In genomic region chr10:95245680-95245982, GRCm38 (mm10) we compare ENCODE assay signal across 12 mouse cellular contexts.
DNase-seq lines count a peak whose midpoint lies in the region; ATAC-seq and TF ChIP-seq lines count a peak whose summit lies in the region.
"Had no signal": no experiment of that assay in that cellular context is flagged by ENCODE, and none has a peak within 500 bp of the region (broad histone marks: within the 10 kb centered on the region; RNA-seq: fewer than 3 reads in every experiment).

No protein-coding gene starts in this region.

- H3K36me3 ChIP-seq in kidney, postnatal 0 days (ENCODE audit: insufficient read depth, low read length) = no peaks in the 10 kb centered on the region
- H3K36me3 ChIP-seq in hindbrain, embryonic 15.5 days = no peaks in the 10 kb centered on the region
- H3K36me3 ChIP-seq in kidney, embryonic 15.5 days = no peaks in the 10 kb centered on the region

- no peak overlapping the region for H3K4me2 ChIP-seq in kidney, postnatal 0 days (ENCODE audit: low read length)
- no peak overlapping the region for H3K4me2 ChIP-seq in hindbrain, embryonic 15.5 days
- H3K4me2 ChIP-seq in kidney, embryonic 15.5 days = no peak overlapping the region

- H3K9ac ChIP-seq in kidney, postnatal 0 days (ENCODE audit: low read depth, low read length) = no peak overlapping the region
- no peak overlapping the region for H3K9ac ChIP-seq in hindbrain, embryonic 15.5 days
- no peak overlapping the region for H3K9ac ChIP-seq in kidney, embryonic 15.5 days

- no peaks in the 10 kb centered on the region for H3K27me3 ChIP-seq in kidney, postnatal 0 days (ENCODE audit: insufficient read depth, low read length)
- H3K27me3 ChIP-seq in hindbrain, embryonic 15.5 days = no peaks in the 10 kb centered on the region
- no peaks in the 10 kb centered on the region for H3K27me3 ChIP-seq in kidney, embryonic 15.5 days

- no peak for ATAC-seq in kidney, postnatal 0 days (replicated peaks; ENCODE audit: low FRiP score, low read depth)
- ATAC-seq in hindbrain, embryonic 15.5 days (ENCODE audit: low FRiP score, low read depth) = peak; percentile 54; the same call in 1 of the 2 replicates
- no peak for ATAC-seq in kidney, embryonic 15.5 days (replicated peaks; ENCODE audit: low FRiP score)

- H3K9me3 ChIP-seq in kidney, postnatal 0 days (replicated peaks; ENCODE audit: low read length) = no peaks in the 10 kb centered on the region
- H3K9me3 ChIP-seq in hindbrain, embryonic 15.5 days = no peaks in the 10 kb centered on the region
- no peaks in the 10 kb centered on the region for H3K9me3 ChIP-seq in kidney, embryonic 15.5 days (replicated peaks)

- H3K27ac ChIP-seq in kidney, postnatal 0 days = no peak overlapping the region
- H3K27ac ChIP-seq in hindbrain, embryonic 15.5 days (replicated peaks) = no peak overlapping the region
- H3K27ac ChIP-seq in kidney, embryonic 15.5 days = no peak overlapping the region

- DNase-seq in kidney, postnatal 0 days (ENCODE audit: low spot score) = no peak
- no peak for DNase-seq in kidney, adult 8-10 months
- DNase-seq in 416B (ENCODE audit: low read depth) = peak; percentile 20
- DNase-seq in brain, adult 2 months (ENCODE audit: low read depth, low spot score) = peak; percentile 28
- DNase-seq in right cerebral cortex, adult 18-20 months = no peak
- no peak for DNase-seq in spleen, adult 12 weeks (ENCODE audit: low spot score)
- DNase-seq: adrenal gland, postnatal 10 days; cerebellum, adult 11 months; kidney, postnatal 14 days; layer of hippocampus, postnatal 36 days had no signal

- TF ChIP-seq CTCF in kidney, postnatal 0 days (IDR thresholded peaks at IDR 0.05; ENCODE audit: low read depth) = peak; percentile 56; the same call in 1 of the 2 replicates

- 83% methylated on average over 2 of the region's 2 CpGs for WGBS in kidney, postnatal 0 days
- 88% methylated on average over 2 of the region's 2 CpGs for WGBS in hindbrain, embryonic 15.5 days
- whole genome bisulfite sequencing in kidney, embryonic 15.5 days = 82% methylated on average over 2 of the region's 2 CpGs

- H3K4me1 ChIP-seq in kidney, postnatal 0 days (replicated peaks; ENCODE audit: insufficient read depth, low read length) = no peaks in the 10 kb centered on the region
- peaks cover 4% of the 10 kb centered on the region; the same call in 1 of the 2 replicates for H3K4me1 ChIP-seq in hindbrain, embryonic 15.5 days (replicated peaks)
- H3K4me1 ChIP-seq in kidney, embryonic 15.5 days = 0 out of 2 replicates have a peak, but pooled peaks cover 3% of the 10 kb centered on the region

- H3K4me3 ChIP-seq in kidney, postnatal 0 days (replicated peaks; ENCODE audit: low read depth, low read length) = no peak overlapping the region
- H3K4me3 ChIP-seq in hindbrain, embryonic 15.5 days = no peak overlapping the region
- no peak overlapping the region for H3K4me3 ChIP-seq in kidney, embryonic 15.5 days (replicated peaks)

Comparison
In these comparisons a context has a peak if more than half of its experiments do, and no peak if none do; other contexts are left out.
1. DNase-seq: peak in 416B (single experiment) and brain, adult 2 months (single experiment); none in kidney, postnatal 0 days (single experiment), kidney, adult 8-10 months (0 of 2), right cerebral cortex, adult 18-20 months (single experiment) and spleen, adult 12 weeks (single experiment).